Mouse (Mus musculus) testis, adult 2 months (tissue): ENCODE results near the gene Olfr769. TPM values are rescaled to one million over a fixed set of nuclear protein-coding genes. Genes with fewer than 3 reads are reported as not detected.
"Not testable (repeated sequence)": the region's sequence is repeated elsewhere in the genome, so short reads cannot be mapped to it uniquely, and the experiment has no call there.

Experiments
- H3K27ac ChIP-seq: fragments of 200-500 bp; 2 replicates; pipeline ENCODE4 v1.5.1; 2012; ENCODE audit warnings: low read depth, low read length; ENCODE audit not compliant: control insufficient read depth, insufficient read depth
- H3K27me3 ChIP-seq: fragments of 200-500 bp; 2 replicates; pipeline ENCODE4 v1.6.1; 2012; ENCODE audit warnings: mild to moderate bottlenecking, low read length, moderate library complexity; ENCODE audit not compliant: control insufficient read depth, insufficient read depth
- H3K36me3 ChIP-seq: fragments of 200-500 bp; 2 replicates; pipeline ENCODE4 v1.6.1; 2012; ENCODE audit warnings: mild to moderate bottlenecking, low read length; ENCODE audit not compliant: control insufficient read depth, insufficient read depth
- H3K4me1 ChIP-seq: fragments of 200-500 bp; 2 replicates; pipeline ENCODE4 v1.6.1; 2012; ENCODE audit warnings: low read length; ENCODE audit not compliant: control insufficient read depth, insufficient read depth
- H3K4me3 ChIP-seq: fragments of 200-500 bp; 2 replicates; pipeline ENCODE4 v1.5.1; 2012; ENCODE audit warnings: low read depth, mild to moderate bottlenecking, low read length, moderate library complexity, mixed read lengths; ENCODE audit not compliant: control insufficient read depth
- CTCF ChIP-seq: fragments of 200-500 bp; IDR thresholded peaks from 2 replicates; pipeline ENCODE4 v1.5.1; 2012; ENCODE audit warnings: low read depth, mild to moderate bottlenecking, inconsistent platforms, low read length, moderate library complexity; ENCODE audit not compliant: control insufficient read depth, insufficient read depth, insufficient replicate concordance
- POLR2A ChIP-seq: fragments of 200-500 bp; IDR thresholded peaks from 2 replicates; pipeline ENCODE4 v1.6.1; 2012; ENCODE audit warnings: low read depth, mild to moderate bottlenecking, inconsistent platforms, low read length, moderate library complexity; ENCODE audit not compliant: control insufficient read depth
- polyA plus RNA-seq: library from polyadenylated mRNA; depleted of rRNA; stranded (reverse); fragments of >200 nt; gene quantifications from 2 replicates; pipeline ENCODE4 v1.2.3, GENCODE M21; 2012; rRNA removed

Gene Olfr769
- not detected in 2 replicates for polyA plus RNA-seq

- H3K36me3 ChIP-seq = no peaks in the 10 kb centered on the region
- H3K4me3 ChIP-seq = no peak within 1 kb of the TSS
- TF ChIP-seq CTCF (no peak), POLR2A (no peak)
- no peaks in the 10 kb centered on the region for H3K27me3 ChIP-seq
- no peaks in the 10 kb centered on the region for H3K4me1 ChIP-seq
- no peak within 1 kb of the TSS for H3K27ac ChIP-seq
Measured at GRCm38 (mm10) chr10:129117761-129118160, at the start of gene Olfr769. Olfr769 (minus strand) TSS chr10:129117861.

- Histone ChIP-seq H3K27me3 (no peaks in the 10 kb centered on the region), H3K36me3 (no peaks in the 10 kb centered on the region), H3K4me3 (no peak within 1 kb of the TSS), H3K27ac (no peak within 1 kb of the TSS), H3K4me1 (no peaks in the 10 kb centered on the region)
- no peak for TF ChIP-seq CTCF
- no peak for TF ChIP-seq POLR2A
Measured at GRCm38 (mm10) chr10:129164651-129165050, 47.0 kb upstream of the Olfr769 start, which contains the start of gene Olfr771. Olfr771 (minus strand) TSS chr10:129164751.

- no peaks in the 10 kb centered on the region for H3K36me3 ChIP-seq
- H3K27ac ChIP-seq = no peak within 1 kb of the TSS
- TF ChIP-seq CTCF (no peak), POLR2A (no peak)
- H3K4me3 ChIP-seq = no peak within 1 kb of the TSS
- no peaks in the 10 kb centered on the region for H3K4me1 ChIP-seq
- H3K27me3 ChIP-seq = no peaks in the 10 kb centered on the region
Measured at GRCm38 (mm10) chr10:129138898-129139297, 21.2 kb upstream of the Olfr769 start, which contains the start of gene Olfr770. Olfr770 (minus strand) TSS chr10:129138998.

- no peaks in the 10 kb centered on the region for H3K27me3 ChIP-seq
Measured at GRCm38 (mm10) chr10:129115146-129115545, 2.5 kb downstream of the Olfr769 start.

GRCm38 (mm10) chr10:129101231-129101630, 16.4 kb downstream of the Olfr769 start:
- TF ChIP-seq CTCF (no peak), POLR2A (no peak)
- Histone ChIP-seq H3K36me3 (no peaks in the 10 kb centered on the region), H3K27me3 (no peaks in the 10 kb centered on the region), H3K4me1 (no peaks in the 10 kb centered on the region), H3K27ac (no peak overlapping the region), H3K4me3 (no peak overlapping the region)

More at GRCm38 (mm10) chr10:129115146-129115545, 2.5 kb downstream of the Olfr769 start:
- H3K4me3 ChIP-seq = no peak overlapping the region
- no peak overlapping the region for H3K27ac ChIP-seq
- no peaks in the 10 kb centered on the region for H3K4me1 ChIP-seq
- no peak for TF ChIP-seq CTCF
- TF ChIP-seq POLR2A = no peak
- H3K36me3 ChIP-seq = no peaks in the 10 kb centered on the region

- H3K27me3 ChIP-seq = no peaks in the 10 kb centered on the region
- no peak within 1 kb of the TSS for H3K4me3 ChIP-seq
- H3K36me3 ChIP-seq = no peaks in the 10 kb centered on the region
- TF ChIP-seq CTCF (no peak), POLR2A (no peak)
- no peaks in the 10 kb centered on the region for H3K4me1 ChIP-seq
- H3K27ac ChIP-seq = no peak within 1 kb of the TSS
Measured at GRCm38 (mm10) chr10:129099275-129099674, 18.4 kb downstream of the Olfr769 start, which contains the start of gene Olfr768. Olfr768 (minus strand) TSS chr10:129099375.

- H3K36me3 ChIP-seq = not testable (repeated sequence)
Measured at GRCm38 (mm10) chr10:129082810-129083209, 34.9 kb downstream of the Olfr769 start, which contains the start of gene Olfr767. Olfr767 (minus strand) TSS chr10:129082910.

GRCm38 (mm10) chr10:129068877-129069276, 48.8 kb downstream of the Olfr769 start, which contains the start of gene Olfr766-ps1:
Olfr766-ps1 (minus strand) TSS chr10:129068977.
- no peaks in the 10 kb centered on the region for H3K4me1 ChIP-seq
- H3K27ac ChIP-seq = no peak within 1 kb of the TSS
- H3K36me3 ChIP-seq = no peaks in the 10 kb centered on the region
- H3K27me3 ChIP-seq = no peaks in the 10 kb centered on the region
- TF ChIP-seq POLR2A (no peak), CTCF (no peak)
- H3K4me3 ChIP-seq = no peak within 1 kb of the TSS

More at GRCm38 (mm10) chr10:129082810-129083209, 34.9 kb downstream of the Olfr769 start, which contains the start of gene Olfr767:
- not testable (repeated sequence) for H3K4me3 ChIP-seq, H3K4me1 ChIP-seq, H3K27me3 ChIP-seq, H3K27ac ChIP-seq

Other genes with a start within 250 kb of the Olfr769 start
- 0.82 and 0.93 TPM in 2 replicates for gene Gdf11, start 226.1 kb downstream of the Olfr769 start, polyA plus RNA-seq
- 28.8 and 30.9 TPM in 2 replicates for gene Cd63, start 216.9 kb downstream of the Olfr769 start, polyA plus RNA-seq
- 7.5 and 8.9 TPM in 2 replicates for gene Rdh5, start 195.0 kb downstream of the Olfr769 start, polyA plus RNA-seq
- gene Bloc1s1, start 193.8 kb downstream of the Olfr769 start, polyA plus RNA-seq = 97.9 and 108 TPM in 2 replicates
- gene Itga7, start 184.0 kb downstream of the Olfr769 start, polyA plus RNA-seq = 19.0 and 19.1 TPM in 2 replicates
- 1.3 and 1.6 TPM in 2 replicates for gene Mettl7b, start 156.9 kb downstream of the Olfr769 start, polyA plus RNA-seq
- gene Olfr9, start 128.4 kb downstream of the Olfr769 start, polyA plus RNA-seq = not detected in 2 replicates
- gene Olfr763, start 107.1 kb downstream of the Olfr769 start, polyA plus RNA-seq = not detected in 2 replicates
- gene Olfr764-ps1, start 78.0 kb downstream of the Olfr769 start, polyA plus RNA-seq = 0.04 TPM in 1 of 2 replicates, not detected in the other
- not detected in 2 replicates for gene Olfr765, start 67.9 kb downstream of the Olfr769 start, polyA plus RNA-seq
- gene Olfr766-ps1, start 48.9 kb downstream of the Olfr769 start, polyA plus RNA-seq = not detected in 2 replicates
- gene Olfr767, start 35.0 kb downstream of the Olfr769 start, polyA plus RNA-seq = not detected in 2 replicates
- not detected in 2 replicates for gene Olfr768, start 18.5 kb downstream of the Olfr769 start, polyA plus RNA-seq
- gene Olfr770, start 21.1 kb upstream of the Olfr769 start, polyA plus RNA-seq = not detected in 2 replicates
- not detected in 2 replicates for gene Olfr771, start 46.9 kb upstream of the Olfr769 start, polyA plus RNA-seq
- not detected in 2 replicates for gene Olfr772, start 60.1 kb upstream of the Olfr769 start, polyA plus RNA-seq
- not detected in 2 replicates for gene Olfr773, start 69.6 kb upstream of the Olfr769 start, polyA plus RNA-seq
- gene Olfr774, start 118.3 kb upstream of the Olfr769 start, polyA plus RNA-seq = not detected in 2 replicates
- gene Olfr775, start 130.6 kb upstream of the Olfr769 start, polyA plus RNA-seq = not detected in 2 replicates
- not detected in 2 replicates for gene Olfr776, start 141.3 kb upstream of the Olfr769 start, polyA plus RNA-seq
- gene Olfr777, start 153.6 kb upstream of the Olfr769 start, polyA plus RNA-seq = not detected in 2 replicates
- gene Olfr780, start 200.3 kb upstream of the Olfr769 start, polyA plus RNA-seq = not detected in 2 replicates
- not detected in 2 replicates for gene Olfr781, start 211.0 kb upstream of the Olfr769 start, polyA plus RNA-seq
- not detected in 2 replicates for gene Olfr782, start 231.0 kb upstream of the Olfr769 start, polyA plus RNA-seq